Mouse (Mus musculus) heart, postnatal 4 days (tissue): ENCODE data around the gene Pelp1. TPM values are rescaled to one million over a fixed set of nuclear protein-coding genes. Genes with fewer than 3 reads are reported as not detected.

ENCODE experiments used
- microRNA-seq, 2 experiments: library from miRNA; unstranded; fragments of <30 nt; microRNA quantifications; one replicate each; pipeline ENCODE4 v1.2.0; 2021 to 2022
- total RNA-seq, 2 experiments: library from RNA; stranded (reverse); gene quantifications; 2 replicates each; pipeline ENCODE4 v1.2.3; 2021

The Pelp1 gene
- total RNA-seq, 2 experiments from 2014 or later = 25.6 to 27.9 TPM

Small RNA genes within 50 kb of the gene (microRNA-seq; reads per million reads assigned to microRNA genes)
- gene Mir7115 = 0.35 to 0.41 reads per million in 2 experiments

Other genes starting within 250 kb of the Pelp1 start
- gene Slc16a11, start 197.3 kb downstream of the Pelp1 start, total RNA-seq = under 1 TPM in 1 of 2 experiments, not detected in 1; 0.43 TPM
- 1 to 10 TPM; 6.3 to 6.5 TPM for gene Slc16a13, start 189.0 kb downstream of the Pelp1 start, total RNA-seq
- gene Bcl6b, start 180.2 kb downstream of the Pelp1 start, total RNA-seq = 10 to 100 TPM; 47.0 to 53.6 TPM
- 10 to 100 TPM; 72.3 to 79.4 TPM for gene 0610010K14Rik, start 172.1 kb downstream of the Pelp1 start, total RNA-seq
- gene Gm21988, start 170.2 kb downstream of the Pelp1 start, total RNA-seq = 1 to 10 TPM; 2.4 to 2.6 TPM
- gene Rnasek, start 170.2 kb downstream of the Pelp1 start, total RNA-seq = 10 to 100 TPM; 95.8 to 96.1 TPM
- 1 to 10 TPM; 2.8 to 3.0 TPM for gene Alox12, start 154.7 kb downstream of the Pelp1 start, total RNA-seq
- under 1 TPM in 1 of 2 experiments, not detected in 1; 0.20 TPM for gene Alox12e, start 87.4 kb downstream of the Pelp1 start, total RNA-seq
- gene Alox15, start 58.0 kb downstream of the Pelp1 start, total RNA-seq = under 1 TPM; 0.19 to 0.52 TPM
- 10 to 100 TPM; 12.0 to 12.7 TPM for gene Arrb2, start 22.6 kb upstream of the Pelp1 start, total RNA-seq
- gene Med11, start 41.9 kb upstream of the Pelp1 start, total RNA-seq = 10 to 100 TPM; 12.3 to 13.2 TPM
- 1 to 10 TPM in 1 of 2 experiments, under 1 TPM in 1; 0.92 to 2.0 TPM for gene Zmynd15, start 49.4 kb upstream of the Pelp1 start, total RNA-seq
- 1 to 10 TPM; 6.2 to 6.5 TPM for gene Cxcl16, start 50.0 kb upstream of the Pelp1 start, total RNA-seq
- 1 to 10 TPM; 1.7 to 2.5 TPM for gene Tm4sf5, start 95.2 kb upstream of the Pelp1 start, total RNA-seq
- gene Vmo1, start 104.6 kb upstream of the Pelp1 start, total RNA-seq = under 1 TPM in 1 of 2 experiments, not detected in 1; 0.43 TPM
- gene Gltpd2, start 109.2 kb upstream of the Pelp1 start, total RNA-seq = not detected
- 100 to 1,000 TPM; 296 TPM for gene Psmb6, start 115.3 kb upstream of the Pelp1 start, total RNA-seq
- gene Gm40193, start 122.9 kb upstream of the Pelp1 start, total RNA-seq = not detected
- gene Pld2, start 130.0 kb upstream of the Pelp1 start, total RNA-seq = 1 to 10 TPM; 8.3 to 9.3 TPM
- gene Mink1, start 152.8 kb upstream of the Pelp1 start, total RNA-seq = 10 to 100 TPM; 38.2 to 42.5 TPM
- not detected for gene 4930544D05Rik, start 205.8 kb upstream of the Pelp1 start, total RNA-seq
- not detected for gene Chrne, start 209.2 kb upstream of the Pelp1 start, total RNA-seq
- under 1 TPM; 0.16 to 0.26 TPM for gene Gp1ba, start 229.1 kb upstream of the Pelp1 start, total RNA-seq
- 10 to 100 TPM; 42.1 to 42.8 TPM for gene Rnf167, start 237.2 kb upstream of the Pelp1 start, total RNA-seq
- gene Slc25a11, start 237.4 kb upstream of the Pelp1 start, total RNA-seq = 100 to 1,000 TPM; 311 to 313 TPM
- gene Pfn1, start 244.6 kb upstream of the Pelp1 start, total RNA-seq = 100 to 1,000 TPM; 572 to 580 TPM
- 1,000 to 10,000 TPM; 1,339 to 1,391 TPM for gene Eno3, start 247.2 kb upstream of the Pelp1 start, total RNA-seq